Mouse (Mus musculus): Measurements from ENCODE around the gene Sec63.

Sec63 gene

GRCm38 (mm10) chr10:42760999-42761900 lies at the start of gene Sec63:
TSS of gene Sec63 (plus strand) at chr10:42761496.
- DNase-seq: peak; percentile 96 to 98

DNA sequence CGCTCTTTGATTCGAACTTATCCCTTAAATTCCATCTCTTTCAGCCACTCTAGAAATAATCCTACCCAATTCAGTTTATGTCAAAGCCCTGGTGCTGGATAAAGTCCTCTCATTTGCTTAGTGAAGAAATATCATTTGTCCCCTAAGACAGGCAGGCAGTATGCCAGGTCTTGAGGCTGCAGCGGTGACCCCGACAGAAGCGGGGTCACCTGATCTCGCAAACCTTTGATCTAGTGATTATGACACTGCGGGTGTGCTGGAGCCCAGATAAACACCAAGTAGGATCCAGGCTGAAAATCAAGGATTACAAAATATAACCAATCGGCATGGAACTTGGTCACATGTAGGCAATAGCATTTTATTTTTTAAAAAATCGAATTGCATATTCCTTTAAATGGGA lies 46.6 kb upstream of the Sec63 start:
- DNase-seq: peak; percentile 11 to 23

DNA sequence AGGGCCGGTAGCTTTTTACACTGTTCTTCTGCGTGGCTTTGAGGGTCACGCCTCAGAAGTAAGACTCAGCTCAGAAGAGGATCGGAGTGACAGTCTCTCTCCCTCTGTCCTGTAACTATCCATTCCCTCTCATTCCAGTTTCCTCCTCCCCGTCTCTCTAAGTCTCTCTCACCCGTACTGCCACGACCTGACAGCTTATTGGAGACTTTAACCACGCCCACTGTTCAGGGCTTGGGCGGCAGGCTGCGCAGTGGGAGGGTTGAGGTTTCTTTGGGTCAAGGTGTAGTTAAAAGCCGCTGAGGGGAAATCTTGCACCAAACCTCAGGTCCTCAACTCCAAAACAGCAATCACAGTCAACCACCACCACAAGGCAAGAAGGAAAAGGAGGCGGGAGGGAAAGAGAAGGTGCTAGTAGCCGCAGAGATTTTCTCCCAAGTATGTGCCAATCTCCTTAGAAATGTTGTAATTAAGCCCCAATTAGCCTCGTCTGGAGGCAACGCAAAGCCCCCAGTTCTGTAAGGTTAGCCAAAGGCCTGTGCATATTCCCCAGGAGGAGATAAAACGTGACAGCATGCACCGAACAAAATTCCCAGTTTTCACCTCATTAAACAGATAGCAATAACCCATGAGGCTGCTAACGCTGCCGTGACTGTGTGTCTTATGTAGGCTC lies 45.8 kb upstream of the Sec63 start:
- peak; percentile 9 to 25 for DNase-seq

GRCm38 (mm10) chr10:42722116-42722515 lies 39.2 kb upstream of the Sec63 start:
- DNase-seq: no peak

DNA sequence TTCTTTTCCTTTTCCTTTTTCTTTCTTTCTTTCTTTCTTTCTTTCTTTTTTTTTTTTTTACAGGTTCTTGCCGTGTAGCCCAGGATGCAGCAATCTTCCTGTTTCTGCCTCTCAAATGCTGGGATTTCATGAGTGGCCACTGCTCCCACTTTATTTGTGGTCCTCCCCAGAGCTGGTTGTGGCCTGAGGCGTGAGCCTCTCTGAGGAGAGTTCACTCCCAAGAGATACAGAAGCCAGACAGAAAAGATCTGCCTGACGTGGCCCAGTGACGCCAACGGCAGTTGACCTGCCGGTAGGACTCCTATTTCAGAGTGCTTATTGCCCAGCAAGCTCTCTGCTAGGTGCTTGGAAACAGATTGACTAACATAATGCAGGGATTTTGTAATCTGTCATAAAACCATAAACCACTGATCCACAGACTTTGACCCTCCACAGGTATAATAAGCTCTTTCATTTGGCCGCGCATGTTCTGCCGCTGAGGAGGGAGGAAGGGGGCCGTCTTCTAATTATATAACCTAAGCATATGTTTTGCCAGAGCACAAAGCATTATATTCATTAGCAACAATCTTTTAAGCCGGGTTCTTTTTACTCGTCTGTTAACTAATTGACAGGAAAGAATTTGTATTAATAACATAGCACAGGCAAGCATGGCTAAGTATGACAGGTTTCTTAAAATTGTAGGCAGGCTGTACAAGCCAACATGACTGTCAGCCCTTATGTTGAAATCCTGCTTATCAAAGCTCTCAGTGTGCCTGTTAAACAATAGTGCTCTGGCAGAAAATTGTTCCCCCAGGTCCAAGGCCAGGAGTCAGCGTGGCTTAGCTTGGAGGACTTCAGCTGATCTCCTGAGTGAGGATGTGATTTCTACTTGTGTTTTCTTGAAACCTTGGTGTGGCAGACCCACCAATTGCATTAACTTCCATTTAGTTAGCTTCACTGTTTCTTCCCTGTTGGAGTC lies 37.7 kb upstream of the Sec63 start:
- DNase-seq: no peak

GRCm38 (mm10) chr10:42729607-42730006 lies 31.7 kb upstream of the Sec63 start:
- no peak for DNase-seq

DNA sequence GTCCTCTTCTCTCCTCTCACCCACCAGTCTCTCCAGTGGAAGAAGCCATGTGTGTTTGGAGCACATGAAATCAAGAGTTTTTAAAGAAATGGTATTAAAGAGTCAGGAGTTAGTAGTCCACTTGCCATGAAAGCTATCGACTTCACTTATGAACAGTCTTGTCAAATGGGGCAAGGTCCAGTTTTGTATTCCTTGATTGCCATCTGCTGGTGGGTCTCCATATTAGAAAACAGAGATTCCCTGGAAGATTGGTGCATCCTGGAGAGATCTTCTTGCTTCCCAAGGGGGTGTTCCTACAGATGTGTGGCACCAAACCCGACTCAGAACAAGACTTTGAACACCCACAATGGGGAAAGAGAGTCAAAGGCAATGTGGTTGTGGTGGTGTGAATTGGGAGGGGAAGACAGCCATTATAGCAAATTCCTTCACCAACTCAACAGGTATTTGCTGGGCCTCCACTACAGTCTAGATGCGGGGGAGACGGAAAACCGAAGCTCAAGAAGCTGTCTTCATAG lies 26.7 kb upstream of the Sec63 start:
- peak; percentile 33 to 53 for DNase-seq

DNA sequence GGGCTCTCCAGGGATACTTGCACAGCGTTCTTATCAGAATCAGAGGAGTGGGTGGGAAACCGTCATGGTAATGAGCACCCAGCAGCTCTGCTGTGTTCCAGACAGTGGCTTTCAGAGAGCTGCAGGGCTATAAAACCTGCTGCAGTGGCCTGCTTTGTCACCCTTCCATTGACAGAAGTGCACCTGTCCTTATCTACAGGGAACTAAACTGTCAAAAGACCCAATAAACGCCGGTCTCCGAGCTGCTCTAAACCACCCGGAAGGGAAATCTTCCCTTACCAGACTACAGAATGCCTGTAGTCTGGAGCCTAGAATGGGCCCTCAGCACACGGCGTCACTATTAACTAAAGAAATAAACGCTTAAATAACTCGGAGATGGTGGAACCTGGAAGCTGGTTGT lies 9.5 kb upstream of the Sec63 start:
- no peak for DNase-seq

GRCm38 (mm10) chr10:42754341-42754740 lies 7.0 kb upstream of the Sec63 start:
- DNase-seq: peak in 1 of 2 experiments; percentile 42

DNA sequence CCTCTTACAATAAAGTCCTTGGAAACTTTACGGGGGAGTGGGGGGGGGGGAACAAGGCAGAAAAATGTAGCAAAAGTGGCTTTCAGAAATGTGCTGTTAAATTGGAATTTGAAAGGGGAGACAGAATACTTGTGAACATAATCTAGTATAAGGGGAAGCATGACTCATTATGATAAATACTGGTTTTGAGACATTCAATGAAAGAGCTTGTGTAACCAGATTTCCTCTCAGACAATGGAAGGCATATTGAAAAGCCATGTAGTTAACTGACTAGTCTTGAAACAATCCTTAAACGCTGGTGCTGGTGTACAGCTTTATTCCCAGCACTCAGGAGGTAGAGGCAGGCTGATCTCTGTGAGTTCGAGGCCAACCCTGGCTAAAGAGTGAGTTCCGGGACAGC lies 1.6 kb upstream of the Sec63 start:
- DNase-seq: no peak

DNA sequence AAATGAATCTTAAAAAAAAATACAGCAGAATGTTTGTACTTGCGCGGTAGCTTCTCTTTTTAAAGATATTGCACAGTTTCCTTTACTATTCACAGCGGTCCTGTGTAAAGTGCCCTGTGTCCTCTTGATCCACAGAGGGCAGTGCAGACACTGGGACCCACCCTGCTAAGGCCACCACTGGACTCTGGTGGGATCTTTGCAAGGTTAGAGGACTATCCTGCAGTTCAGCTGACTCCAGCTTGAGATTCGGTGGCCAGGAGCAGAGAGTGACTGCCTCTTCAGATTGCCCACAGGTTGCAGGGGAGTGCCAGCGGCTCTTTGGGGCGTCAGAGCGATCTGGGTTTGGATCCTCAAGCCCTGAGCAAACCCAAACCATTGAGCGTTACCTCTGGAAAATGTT lies 967 bp upstream of the Sec63 start:
- DNase-seq: no peak

DNA sequence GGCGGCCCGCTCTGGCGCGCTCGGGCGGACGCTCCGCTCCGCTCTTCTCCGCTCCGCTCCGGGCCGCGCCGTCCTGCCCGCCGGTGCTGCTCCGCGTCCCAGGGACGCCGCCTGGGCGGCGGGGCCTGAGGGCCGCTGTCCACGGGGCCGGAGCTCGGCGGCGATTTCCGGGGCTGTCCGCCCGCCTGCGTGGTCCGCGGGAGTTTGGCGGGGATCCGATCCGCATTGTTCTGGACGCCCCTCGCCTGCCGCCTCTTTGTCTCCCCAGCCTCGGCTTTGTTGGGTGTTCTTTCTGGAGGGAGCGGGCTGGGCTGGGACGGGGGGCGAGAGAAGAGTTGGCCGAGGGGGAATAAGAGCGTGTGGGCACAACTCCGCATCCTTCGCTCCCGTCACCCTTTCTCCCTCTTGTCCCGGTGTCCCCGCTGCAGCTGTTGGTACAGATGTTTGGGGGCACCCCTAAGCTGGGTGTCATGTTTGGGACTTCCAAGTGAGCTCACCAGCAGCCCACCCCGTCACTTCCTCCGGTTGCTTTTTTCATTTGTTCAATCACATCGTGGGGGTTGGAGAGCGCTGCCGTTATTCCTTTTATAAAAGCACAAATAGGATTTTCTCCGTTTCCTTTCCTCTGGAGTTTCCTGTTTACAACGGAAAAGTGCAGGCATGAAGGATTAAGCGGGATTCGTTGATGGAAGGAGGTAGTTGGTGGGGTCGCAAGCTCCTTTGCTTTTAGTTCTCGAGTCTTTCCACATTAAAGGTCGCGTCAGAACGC lies 789 bp downstream of the Sec63 start:
- DNase-seq: peak in 1 of 2 experiments; percentile 23

DNA sequence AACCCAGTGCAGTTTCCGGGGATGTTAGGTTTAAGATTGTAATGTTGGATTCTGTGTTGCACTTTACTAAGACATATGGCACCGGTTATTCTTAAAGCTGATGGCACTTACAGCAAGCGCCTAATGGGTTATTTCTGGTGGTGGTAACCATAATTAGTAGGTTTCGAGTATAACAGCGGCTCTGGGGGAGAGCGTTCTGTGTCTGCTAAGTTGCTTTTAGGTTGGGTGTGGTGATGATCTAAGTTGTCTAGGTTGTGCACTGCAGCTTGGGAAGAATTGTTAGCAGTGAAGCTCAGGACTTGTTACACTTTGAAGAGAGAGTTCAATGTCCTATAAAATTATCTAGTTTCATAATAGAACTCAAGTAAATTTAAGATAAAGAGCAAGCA lies 1.4 kb downstream of the Sec63 start:
- DNase-seq: no peak

DNA sequence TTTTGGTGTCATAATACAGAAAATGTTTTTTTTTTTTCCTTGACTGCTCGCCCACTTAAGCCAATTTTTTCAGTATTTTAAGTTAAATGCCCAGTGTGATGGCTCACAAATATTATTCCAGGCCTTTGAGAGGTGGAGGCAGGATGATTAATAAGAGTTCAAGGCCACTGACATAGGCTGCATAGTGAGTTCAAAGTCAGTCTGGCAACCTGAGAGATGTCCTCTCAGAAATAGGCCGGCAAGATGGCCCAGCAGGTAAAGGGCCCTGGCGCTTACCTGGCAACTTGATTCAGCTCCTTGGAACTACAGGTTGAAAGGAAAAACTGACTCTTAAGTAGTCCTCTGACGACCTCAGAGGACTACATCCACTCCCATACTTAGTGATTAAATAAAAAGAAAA lies 1.9 kb downstream of the Sec63 start:
- no peak for DNase-seq

GRCm38 (mm10) chr10:42765344-42765743 lies 4.0 kb downstream of the Sec63 start:
- no peak for DNase-seq

DNA sequence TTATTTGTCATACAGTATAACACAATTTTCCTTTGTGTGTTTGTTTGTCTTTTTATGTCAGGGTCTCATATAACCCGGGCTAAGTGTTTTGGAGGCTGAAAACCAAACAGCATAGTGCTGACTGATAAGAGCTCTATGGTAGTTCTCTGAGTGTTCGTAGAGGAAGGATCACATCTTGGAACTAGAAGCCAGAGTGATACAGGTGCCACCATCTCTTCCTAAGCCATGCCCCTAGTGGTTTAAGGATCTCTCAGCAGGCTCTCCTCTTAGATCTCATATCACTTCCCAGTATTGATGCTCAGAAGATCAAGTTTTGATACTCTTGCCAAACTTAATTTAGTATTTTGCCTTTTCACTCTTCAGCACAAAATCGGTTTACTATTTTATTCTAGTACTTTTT lies 14.2 kb downstream of the Sec63 start:
- no peak for DNase-seq

DNA sequence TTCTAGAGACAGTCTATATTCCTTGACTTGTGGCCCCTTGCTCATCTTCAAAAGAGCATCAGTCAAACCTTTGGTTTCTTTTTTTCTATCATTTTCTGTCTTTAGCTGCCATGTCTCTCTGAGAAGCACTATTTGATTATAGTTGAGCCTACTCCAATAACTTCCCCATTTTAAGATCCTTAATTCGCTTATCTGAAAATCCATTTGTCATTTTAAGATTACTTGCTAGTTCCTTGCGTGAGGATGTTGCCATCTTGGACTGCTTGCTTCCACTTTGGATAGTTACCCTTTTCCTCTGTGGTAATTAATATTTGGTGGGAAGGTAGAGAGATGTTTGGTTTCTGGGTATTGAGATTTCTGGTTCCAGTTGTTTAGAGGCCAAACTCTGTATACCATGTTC lies 19.5 kb downstream of the Sec63 start:
- DNase-seq: no peak

DNA sequence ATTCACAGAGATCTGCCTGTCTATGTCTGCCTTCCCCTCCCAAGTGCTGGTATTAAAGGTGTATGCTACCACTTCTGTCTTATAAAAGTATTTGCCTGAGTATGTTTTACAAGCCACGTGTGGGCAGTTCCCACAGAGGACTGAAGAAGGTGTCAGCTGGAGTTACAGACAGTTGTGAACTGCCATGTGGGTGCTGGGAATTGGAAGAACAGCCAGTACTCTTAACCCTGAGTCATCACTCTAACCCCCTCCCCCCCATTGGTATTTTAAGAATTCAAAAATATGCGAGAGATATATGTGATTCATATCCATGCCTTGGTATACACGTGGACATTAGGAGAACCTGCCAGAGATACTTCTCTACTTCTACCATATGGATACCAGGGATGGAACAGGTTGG lies 20.4 kb downstream of the Sec63 start:
- no peak for DNase-seq

DNA sequence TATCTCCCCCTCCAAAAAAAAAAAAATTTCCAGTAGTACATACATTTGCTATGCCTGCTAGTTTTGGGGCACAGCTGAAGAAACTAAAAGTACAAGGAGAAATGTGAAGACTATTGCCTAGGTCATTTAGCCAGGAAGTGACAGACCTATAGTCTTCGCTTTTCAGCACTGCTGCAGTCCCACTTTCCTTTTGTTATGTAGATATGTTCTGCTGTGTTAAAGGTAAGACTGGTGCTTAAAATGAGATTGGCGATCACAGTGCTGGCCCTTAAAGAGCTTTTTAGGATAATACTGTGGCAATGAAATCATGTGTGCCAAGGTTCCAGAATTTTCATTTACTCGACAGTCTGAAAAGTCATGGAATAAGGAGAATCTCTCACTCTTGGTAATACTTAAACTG lies 39.6 kb downstream of the Sec63 start:
- no peak for DNase-seq

DNA sequence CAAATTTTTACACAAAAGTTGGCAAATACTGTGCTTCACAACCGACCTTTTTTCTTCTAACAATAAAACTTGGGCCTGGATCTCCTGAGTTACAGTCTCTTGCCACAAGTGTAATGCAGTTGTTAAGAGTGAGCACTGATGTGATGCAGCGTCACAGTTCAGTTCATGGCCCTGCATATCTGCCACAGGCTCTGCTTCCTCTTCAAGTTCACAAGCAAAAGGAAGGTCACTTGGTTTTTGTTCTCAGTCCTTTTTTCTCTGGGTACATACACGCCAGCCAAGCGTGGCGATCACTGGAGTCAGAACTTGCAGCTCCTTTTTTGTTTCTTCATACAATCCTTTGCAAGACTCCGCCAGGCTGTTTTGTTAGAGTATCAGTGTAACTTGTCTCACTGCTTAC lies 64.6 kb downstream of the Sec63 start:
- peak in 1 of 2 experiments; percentile 10 for DNase-seq

GRCm38 (mm10) chr10:42827155-42827554 lies 65.9 kb downstream of the Sec63 start:
- no peak for DNase-seq

DNA sequence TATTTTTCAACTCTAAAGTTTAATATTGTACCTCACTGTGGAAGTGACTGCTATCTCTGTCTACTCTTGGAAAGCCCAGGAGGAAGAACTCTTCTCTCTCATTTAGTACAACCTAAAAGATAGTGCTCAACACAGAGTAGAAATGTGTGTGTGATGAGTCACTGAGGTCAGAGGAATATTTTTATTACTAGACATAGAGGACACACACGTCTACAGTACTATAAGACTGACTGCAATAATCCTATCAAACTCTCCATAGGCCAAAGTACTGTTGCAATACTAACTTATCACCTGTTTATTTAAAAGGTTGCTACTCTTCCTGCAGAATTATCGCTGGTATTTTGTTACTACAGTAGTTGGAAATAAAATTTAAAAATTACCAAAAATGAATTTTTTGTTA lies 68.7 kb downstream of the Sec63 start:
- no peak for DNase-seq
